Mouse (Mus musculus): Measurements from ENCODE around the gene Kmt2a. TPM values are rescaled to one million over a fixed set of nuclear protein-coding genes. Genes with fewer than 3 reads are reported as not detected.

Gene Kmt2a
- polyA plus RNA-seq, 1 experiment from 2014 or later, result 14.6 TPM

DNA sequence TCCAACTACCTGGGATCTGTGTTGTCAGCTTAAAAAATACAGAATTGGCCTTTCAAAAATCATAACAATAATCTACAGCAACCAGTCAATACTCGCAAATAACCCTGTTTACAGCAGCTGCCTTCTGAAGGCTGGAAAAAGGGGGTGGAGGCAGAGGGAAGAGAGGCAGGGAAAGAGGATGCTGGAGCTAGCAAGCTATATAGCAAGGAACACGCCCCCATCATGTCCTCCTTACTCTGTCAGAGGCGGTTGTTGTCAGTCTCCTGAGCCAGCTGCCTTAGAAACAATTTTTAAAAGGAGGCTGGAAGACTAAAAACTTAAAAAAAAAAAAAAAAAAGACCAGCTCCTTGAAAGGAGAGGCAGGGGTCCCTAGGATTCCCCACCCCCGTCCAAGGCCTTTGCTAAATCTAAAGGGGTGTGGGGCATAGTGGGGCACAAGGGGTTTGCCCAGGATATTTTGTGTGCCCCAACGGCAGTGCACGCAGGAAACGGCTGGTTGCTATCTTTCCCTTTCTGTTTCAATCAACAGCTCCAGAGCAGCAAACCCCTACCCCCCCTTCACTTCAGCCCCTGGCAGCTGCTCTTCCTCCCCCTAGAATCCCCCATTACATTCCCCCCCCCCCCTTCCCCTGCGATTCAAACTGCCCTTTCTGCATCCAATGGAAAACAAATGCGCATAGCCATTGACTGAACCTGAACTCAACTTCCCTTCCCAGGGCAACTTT, 2.2 kb downstream of the Kmt2a start:
- Histone ChIP-seq H3K27ac (0 out of 2 replicates have a peak overlapping the region, but pooled peaks have one; percentile 99), H3K36me3 (0 out of 2 replicates have a peak, but pooled peaks cover 4% of the 10 kb centered on the region), H3K4me1 (peaks cover 66% of the 10 kb centered on the region), H3K4me2 (peak overlapping the region; percentile 91), H3K9me3 (replicated peaks) (no peaks in the 10 kb centered on the region), H3K9ac (peak overlapping the region; percentile 98), H3K4me3 (replicated peaks) (peak overlapping the region; percentile 99), H3K27me3 (no peaks in the 10 kb centered on the region)
- WGBS, result 15% methylated on average over 9 of the region's 9 CpGs
- no peak for ATAC-seq (replicated peaks; ENCODE audit: low FRiP score)

DNA sequence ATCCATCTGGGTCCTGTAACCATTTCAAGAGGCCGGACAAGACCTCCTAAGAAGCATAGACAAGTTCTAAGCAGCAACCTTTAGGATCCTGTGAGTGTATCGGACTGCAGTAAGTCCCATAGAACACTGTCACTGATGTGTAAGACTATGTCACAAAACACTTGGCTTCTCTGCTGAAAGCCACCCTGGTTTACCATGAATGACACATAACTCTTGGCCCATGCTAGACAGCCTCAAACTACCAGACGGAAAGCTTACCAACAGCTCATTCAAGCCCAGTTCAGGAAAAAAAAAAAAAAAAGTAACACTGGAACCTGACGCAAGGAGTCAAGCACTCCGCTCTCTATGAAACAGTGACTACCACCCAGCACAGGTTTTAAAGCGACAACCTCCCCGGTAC, 3.4 kb downstream of the Kmt2a start:
- ATAC-seq (replicated peaks; ENCODE audit: low FRiP score), result no peak
- no peak overlapping the region for H3K4me2 ChIP-seq
- 86% methylated on average over 7 of the region's 7 CpGs for WGBS
- H3K36me3 ChIP-seq, result 0 out of 2 replicates have a peak, but pooled peaks cover 4% of the 10 kb centered on the region
- H3K9me3 ChIP-seq (replicated peaks), result no peaks in the 10 kb centered on the region
- no peak overlapping the region for H3K9ac ChIP-seq
- H3K27ac ChIP-seq, result no peak overlapping the region
- no peaks in the 10 kb centered on the region for H3K27me3 ChIP-seq
- no peak overlapping the region for H3K4me3 ChIP-seq (replicated peaks)
- H3K4me1 ChIP-seq, result peaks cover 67% of the 10 kb centered on the region

DNA sequence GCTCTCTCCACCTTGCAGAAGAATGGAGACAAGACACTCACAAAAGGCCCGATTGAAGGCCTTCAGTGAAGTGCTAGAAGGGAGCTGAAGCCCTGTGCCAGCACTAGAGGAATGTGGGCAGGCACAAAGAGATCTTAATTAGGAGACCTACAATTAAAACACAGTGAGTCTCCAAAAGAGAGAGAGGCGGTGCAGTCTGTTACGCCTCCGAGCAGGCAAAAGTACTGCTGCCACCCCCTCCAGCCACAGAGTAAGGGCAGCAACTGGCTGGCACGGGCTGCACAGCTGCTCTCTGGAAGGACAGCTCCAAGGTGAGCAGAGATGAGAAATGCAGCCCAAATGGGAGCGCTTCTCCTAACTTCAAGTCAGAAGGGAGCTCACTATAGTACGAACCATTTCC, 5.6 kb downstream of the Kmt2a start:
- Histone ChIP-seq H3K27ac (no peak overlapping the region), H3K27me3 (no peaks in the 10 kb centered on the region), H3K4me2 (no peak overlapping the region), H3K4me1 (peaks cover 71% of the 10 kb centered on the region), H3K9ac (no peak overlapping the region), H3K4me3 (replicated peaks) (no peak overlapping the region), H3K36me3 (peaks cover 16% of the 10 kb centered on the region; the same call in 1 of the 2 replicates), H3K9me3 (replicated peaks) (no peaks in the 10 kb centered on the region)
- no peak for ATAC-seq (replicated peaks; ENCODE audit: low FRiP score)
- whole genome bisulfite sequencing, result 47% methylated on average over 7 of the region's 7 CpGs

DNA sequence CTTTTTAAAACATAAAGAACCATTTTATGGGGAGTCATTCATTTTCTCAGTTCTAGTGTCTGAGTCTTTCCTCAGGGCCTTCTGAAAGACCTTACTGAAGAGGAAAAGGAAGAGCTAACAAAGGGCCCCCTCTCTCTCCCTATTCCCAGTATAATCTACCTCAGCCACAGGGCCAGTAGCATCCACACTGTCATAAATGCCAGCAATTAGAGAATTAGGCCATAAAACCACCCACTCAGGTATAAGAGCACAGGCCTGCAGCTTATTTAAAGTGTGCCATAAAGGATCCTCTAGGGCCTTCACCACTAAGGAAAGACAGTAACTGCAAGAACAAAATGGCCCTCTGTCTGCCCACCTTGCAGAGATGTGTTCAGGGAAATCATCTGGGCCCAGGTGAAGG, 6.9 kb downstream of the Kmt2a start:
- Histone ChIP-seq H3K4me3 (replicated peaks) (no peak overlapping the region), H3K4me2 (no peak overlapping the region), H3K27me3 (no peaks in the 10 kb centered on the region), H3K27ac (0 out of 2 replicates have a peak overlapping the region, but pooled peaks have one; percentile 10), H3K9ac (no peak overlapping the region), H3K4me1 (peaks cover 59% of the 10 kb centered on the region), H3K9me3 (replicated peaks) (no peaks in the 10 kb centered on the region), H3K36me3 (peaks cover 18% of the 10 kb centered on the region; the same call in 1 of the 2 replicates)
- ATAC-seq (replicated peaks; ENCODE audit: low FRiP score), result no peak

DNA sequence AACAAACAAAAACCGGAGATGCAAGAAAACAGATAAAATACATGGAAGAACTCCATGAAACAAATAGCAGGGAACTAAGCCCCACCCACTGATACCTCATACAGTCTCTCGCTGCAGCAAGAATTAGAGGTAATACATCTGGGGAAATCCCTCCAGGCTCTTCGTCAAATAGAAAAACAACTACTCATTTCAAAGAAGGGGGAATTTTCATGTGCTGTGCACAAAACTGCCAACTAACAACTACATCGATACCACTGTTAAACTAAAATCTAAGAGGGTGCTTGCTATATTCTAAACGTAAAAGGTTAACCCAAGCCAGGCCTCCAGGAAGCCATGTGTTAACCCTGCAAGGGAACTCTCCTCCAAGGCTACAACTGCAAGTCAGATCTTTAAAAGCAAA, 7.4 kb downstream of the Kmt2a start:
- peaks cover 18% of the 10 kb centered on the region; the same call in 1 of the 2 replicates for H3K36me3 ChIP-seq
- 42% methylated on average over 5 of the region's 5 CpGs for WGBS
- 0 out of 2 replicates have a peak overlapping the region, but pooled peaks have one; percentile 10 for H3K27ac ChIP-seq
- no peak overlapping the region for H3K4me2 ChIP-seq
- no peak overlapping the region for H3K4me3 ChIP-seq (replicated peaks)
- H3K4me1 ChIP-seq, result peaks cover 55% of the 10 kb centered on the region
- H3K9ac ChIP-seq, result no peak overlapping the region
- ATAC-seq (replicated peaks; ENCODE audit: low FRiP score), result no peak
- H3K9me3 ChIP-seq (replicated peaks), result no peaks in the 10 kb centered on the region
- no peaks in the 10 kb centered on the region for H3K27me3 ChIP-seq

DNA sequence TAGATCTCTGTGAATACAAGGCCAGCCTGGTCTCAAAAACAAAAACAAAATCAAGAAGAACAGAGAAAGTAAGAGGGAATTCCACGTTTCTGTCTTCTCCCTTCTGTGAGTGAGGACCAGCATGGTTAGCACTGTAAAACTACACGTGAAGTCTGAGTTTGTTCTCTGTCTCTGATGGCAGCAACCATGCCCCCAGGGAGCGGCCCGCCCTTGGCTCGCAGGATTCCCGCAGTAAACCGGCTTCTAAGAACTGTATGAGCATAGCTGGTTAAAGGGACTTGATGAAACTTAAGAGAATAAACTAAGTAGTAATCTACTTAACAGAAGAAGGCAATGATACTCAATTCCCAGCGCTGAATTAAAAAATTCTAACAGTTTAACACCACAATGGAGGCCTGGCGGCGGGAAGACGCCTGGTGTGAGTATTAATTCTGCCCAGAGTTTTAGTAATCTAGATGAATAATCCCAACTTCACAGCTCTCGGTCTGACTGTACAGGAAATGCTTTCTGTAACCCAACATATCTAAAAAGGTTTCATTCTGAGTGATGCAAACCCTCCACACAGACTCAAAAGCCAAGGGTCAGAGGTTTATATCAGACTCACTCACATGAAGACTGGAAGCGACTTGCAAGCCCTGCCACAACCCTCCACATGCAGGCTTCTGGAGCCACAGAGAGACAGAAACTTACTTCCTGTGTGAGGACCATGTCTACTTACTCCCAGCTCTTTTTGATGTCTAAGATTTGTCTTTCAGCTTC, 12.6 kb downstream of the Kmt2a start:
- ATAC-seq (replicated peaks; ENCODE audit: low FRiP score), result no peak
- WGBS, result 80% methylated on average over 13 of the region's 13 CpGs
- Histone ChIP-seq H3K4me2 (no peak overlapping the region), H3K9ac (no peak overlapping the region), H3K27ac (no peak overlapping the region), H3K9me3 (replicated peaks) (no peaks in the 10 kb centered on the region), H3K36me3 (peaks cover 39% of the 10 kb centered on the region), H3K4me1 (peaks cover 26% of the 10 kb centered on the region), H3K27me3 (no peaks in the 10 kb centered on the region), H3K4me3 (replicated peaks) (no peak overlapping the region)

DNA sequence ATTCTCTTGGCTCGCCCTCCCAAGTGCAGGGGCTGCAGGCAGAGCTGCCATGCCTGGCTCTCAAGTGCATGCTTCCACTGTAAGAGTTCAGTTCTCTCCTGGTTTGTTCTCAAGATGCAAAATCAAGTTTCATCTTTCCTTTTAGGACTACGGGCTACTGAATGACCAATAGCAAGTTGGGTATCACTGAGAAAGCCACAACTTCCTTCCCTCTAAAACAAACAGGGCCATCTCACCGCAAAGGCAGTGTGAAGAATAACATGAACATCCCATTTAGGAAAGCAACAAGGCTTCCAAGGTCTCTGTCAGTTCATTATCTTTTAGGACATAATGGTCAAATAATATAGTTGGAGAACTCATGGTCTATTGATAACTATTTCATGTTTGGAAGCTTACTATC, 13.4 kb downstream of the Kmt2a start:
- no peak for ATAC-seq (replicated peaks; ENCODE audit: low FRiP score)
- WGBS, result 88% methylated on average over 3 of the region's 3 CpGs

GRCm38 (mm10) chr9:44866501-44867240, 14.4 kb downstream of the Kmt2a start:
- no peak for ATAC-seq (replicated peaks; ENCODE audit: low FRiP score)

More for the DNA sequence above, 13.4 kb downstream of the Kmt2a start:
- H3K36me3 ChIP-seq, result peaks cover 44% of the 10 kb centered on the region
- H3K4me3 ChIP-seq (replicated peaks), result no peak overlapping the region
- H3K9me3 ChIP-seq (replicated peaks), result no peaks in the 10 kb centered on the region
- no peak overlapping the region for H3K27ac ChIP-seq
- H3K4me2 ChIP-seq, result no peak overlapping the region
- peaks cover 22% of the 10 kb centered on the region for H3K4me1 ChIP-seq
- H3K27me3 ChIP-seq, result no peaks in the 10 kb centered on the region
- no peak overlapping the region for H3K9ac ChIP-seq

GRCm38 (mm10) chr9:44861121-44861520, 20.0 kb downstream of the Kmt2a start:
- H3K36me3 ChIP-seq, result peaks cover 69% of the 10 kb centered on the region
- 0 out of 2 replicates have a peak, but pooled peaks cover 3% of the 10 kb centered on the region for H3K4me1 ChIP-seq
- H3K9ac ChIP-seq, result no peak overlapping the region
- no peak overlapping the region for H3K4me2 ChIP-seq
- H3K27me3 ChIP-seq, result no peaks in the 10 kb centered on the region
- ATAC-seq (replicated peaks; ENCODE audit: low FRiP score), result no peak
- no peaks in the 10 kb centered on the region for H3K9me3 ChIP-seq (replicated peaks)
- no peak overlapping the region for H3K4me3 ChIP-seq (replicated peaks)
- no peak overlapping the region for H3K27ac ChIP-seq

More at GRCm38 (mm10) chr9:44866501-44867240, 14.4 kb downstream of the Kmt2a start:
- peaks cover 18% of the 10 kb centered on the region for H3K4me1 ChIP-seq
- H3K4me3 ChIP-seq (replicated peaks), result no peak overlapping the region
- peaks cover 52% of the 10 kb centered on the region for H3K36me3 ChIP-seq
- no peak overlapping the region for H3K9ac ChIP-seq
- no peaks in the 10 kb centered on the region for H3K9me3 ChIP-seq (replicated peaks)
- H3K4me2 ChIP-seq, result no peak overlapping the region
- WGBS, result 64% methylated on average over 9 of the region's 9 CpGs
- no peaks in the 10 kb centered on the region for H3K27me3 ChIP-seq
- no peak overlapping the region for H3K27ac ChIP-seq

DNA sequence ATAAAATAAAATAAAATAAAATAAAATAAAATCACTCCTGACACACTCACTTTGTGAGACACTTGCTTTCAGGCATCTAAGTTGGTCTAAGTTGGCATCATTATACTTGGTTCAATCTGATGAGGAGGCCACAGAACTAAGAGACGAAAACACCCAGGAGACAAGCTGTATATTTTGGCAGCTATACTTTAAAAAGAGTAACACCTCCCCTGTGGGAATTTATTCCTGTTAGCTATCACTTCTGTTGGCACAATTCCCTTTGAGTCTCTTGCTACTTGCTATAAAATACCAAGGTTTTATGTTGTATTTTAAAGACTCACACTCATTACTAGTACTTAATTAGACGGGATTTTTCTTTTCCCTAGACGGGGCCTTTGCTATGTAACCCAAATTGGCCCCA, 22.4 kb downstream of the Kmt2a start:
- WGBS, result 92% methylated on average over 3 of the region's 3 CpGs
- Histone ChIP-seq H3K9ac (no peak overlapping the region), H3K36me3 (peaks cover 47% of the 10 kb centered on the region), H3K4me3 (replicated peaks) (no peak overlapping the region), H3K27me3 (no peaks in the 10 kb centered on the region), H3K9me3 (replicated peaks) (no peaks in the 10 kb centered on the region), H3K4me2 (no peak overlapping the region), H3K4me1 (no peaks in the 10 kb centered on the region), H3K27ac (no peak overlapping the region)
- ATAC-seq (replicated peaks; ENCODE audit: low FRiP score), result no peak

DNA sequence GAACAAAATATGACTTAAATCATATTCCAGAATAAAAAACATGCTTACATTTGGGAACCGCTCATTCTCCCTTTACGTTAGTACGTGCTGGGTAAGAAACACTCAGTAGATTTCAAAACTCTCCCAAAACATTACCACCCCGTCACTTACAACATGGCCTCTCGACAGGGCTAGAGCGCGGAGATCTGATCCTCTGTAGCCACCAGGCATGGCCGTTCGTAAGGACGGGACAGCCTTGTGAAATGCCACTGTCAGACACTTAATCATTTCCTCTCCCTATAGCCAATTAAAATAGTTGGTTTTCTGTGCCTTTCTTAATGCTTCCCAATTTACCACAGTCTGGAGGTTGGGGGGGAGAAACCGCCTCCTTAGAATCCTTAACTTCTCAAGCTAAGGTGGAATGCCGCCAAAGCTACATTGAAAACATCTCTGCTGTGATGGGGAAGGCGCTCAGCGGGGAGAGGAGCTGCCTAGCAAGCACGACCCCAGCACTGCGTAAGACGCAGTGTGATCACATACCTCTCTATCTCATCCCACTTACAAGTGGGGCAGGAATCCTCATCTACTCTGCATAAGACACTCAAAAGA, 23.6 kb downstream of the Kmt2a start:
- Histone ChIP-seq H3K9ac (no peak overlapping the region), H3K4me2 (no peak overlapping the region), H3K4me1 (no peaks in the 10 kb centered on the region), H3K36me3 (peaks cover 44% of the 10 kb centered on the region), H3K27me3 (no peaks in the 10 kb centered on the region), H3K9me3 (replicated peaks) (no peaks in the 10 kb centered on the region), H3K4me3 (replicated peaks) (no peak overlapping the region), H3K27ac (no peak overlapping the region)
- ATAC-seq (replicated peaks; ENCODE audit: low FRiP score), result no peak
- 81% methylated on average over 17 of the region's 17 CpGs for WGBS
